Mouse (Mus musculus) frontal cortex, adult 2 months (tissue): Measurements from ENCODE around the gene Taar9. TPM values are rescaled to one million over a fixed set of nuclear protein-coding genes. Genes with fewer than 3 reads are reported as not detected.
A peak's percentile ranks its signal among the peaks of the same experiment; 100 is the strongest.
"Not testable (repeated sequence)": the region's sequence is repeated elsewhere in the genome, so short reads cannot be mapped to it uniquely, and the experiment has no call there.

Source experiments
- DNase-seq, 2 experiments: peaks; one replicate each; pipeline ENCODE4 v3.0.0; 2022; ENCODE audit warnings: low spot score in 1 of 2; ENCODE audit errors: extremely low spot score in 1 of 2
- polyA plus RNA-seq: library from polyadenylated mRNA; depleted of rRNA; stranded (reverse); fragments of >200 nt; gene quantifications from 2 replicates; pipeline ENCODE4 v1.2.3, GENCODE M21; 2012; rRNA removed

Taar9 gene
- polyA plus RNA-seq = not detected in 2 replicates

- not testable (repeated sequence) for DNase-seq
Measured at GRCm38 (mm10) chr10:24109434-24109833, at the start of gene Taar9. TSS of gene Taar9 (minus strand) at chr10:24109534.

GRCm38 (mm10) chr10:24158470-24159254 lies 49.3 kb upstream of the Taar9 start:
- DNase-seq = no peak

- DNase-seq = no peak
Measured at GRCm38 (mm10) chr10:24150086-24150485, 40.8 kb upstream of the Taar9 start.

GRCm38 (mm10) chr10:24149135-24149781 lies 39.9 kb upstream of the Taar9 start, which contains the start of gene Stx7:
TSS of gene Stx7 (plus strand) at chr10:24149302.
- peak; percentile 83 to 94 for DNase-seq

- DNase-seq = no peak
Measured at GRCm38 (mm10) chr10:24142735-24143134, 33.4 kb upstream of the Taar9 start.

- DNase-seq = no peak
Measured at GRCm38 (mm10) chr10:24138623-24139261, 29.4 kb upstream of the Taar9 start.

GRCm38 (mm10) chr10:24134071-24134645 lies 24.8 kb upstream of the Taar9 start:
- no peak for DNase-seq

- no peak for DNase-seq
Measured at GRCm38 (mm10) chr10:24133132-24133531, 23.8 kb upstream of the Taar9 start.

- DNase-seq = no peak
Measured at GRCm38 (mm10) chr10:24132273-24132672, 22.9 kb upstream of the Taar9 start.

- DNase-seq = peak; percentile 28 to 89
Measured at GRCm38 (mm10) chr10:24131451-24132262, 22.3 kb upstream of the Taar9 start.

- peak in 1 of 2 experiments; percentile 58 for DNase-seq
Measured at GRCm38 (mm10) chr10:24111116-24111778, 1.9 kb upstream of the Taar9 start.

- DNase-seq = no peak
Measured at GRCm38 (mm10) chr10:24108236-24108635, 1.1 kb downstream of the Taar9 start.

GRCm38 (mm10) chr10:24107747-24108146 lies 1.6 kb downstream of the Taar9 start:
- no peak for DNase-seq

GRCm38 (mm10) chr10:24103299-24103698 lies 6.0 kb downstream of the Taar9 start:
- DNase-seq = not testable (repeated sequence)

GRCm38 (mm10) chr10:24101812-24102211 lies 7.5 kb downstream of the Taar9 start, which contains the start of gene Taar8c:
TSS of gene Taar8c (minus strand) at chr10:24101912.
- not testable (repeated sequence) for DNase-seq

- not testable (repeated sequence) for DNase-seq
Measured at GRCm38 (mm10) chr10:24097010-24097409, 12.3 kb downstream of the Taar9 start.

GRCm38 (mm10) chr10:24092194-24092593 lies 17.1 kb downstream of the Taar9 start, which contains the start of gene Taar8b:
TSS of gene Taar8b (minus strand) at chr10:24092294.
- DNase-seq = no peak

GRCm38 (mm10) chr10:24087168-24087567 lies 22.2 kb downstream of the Taar9 start:
- DNase-seq = no peak

GRCm38 (mm10) chr10:24086555-24086954 lies 22.8 kb downstream of the Taar9 start:
- DNase-seq = no peak
